19 mouse cellular contexts compared by ENCODE assay signal in the genomic region with DNA sequence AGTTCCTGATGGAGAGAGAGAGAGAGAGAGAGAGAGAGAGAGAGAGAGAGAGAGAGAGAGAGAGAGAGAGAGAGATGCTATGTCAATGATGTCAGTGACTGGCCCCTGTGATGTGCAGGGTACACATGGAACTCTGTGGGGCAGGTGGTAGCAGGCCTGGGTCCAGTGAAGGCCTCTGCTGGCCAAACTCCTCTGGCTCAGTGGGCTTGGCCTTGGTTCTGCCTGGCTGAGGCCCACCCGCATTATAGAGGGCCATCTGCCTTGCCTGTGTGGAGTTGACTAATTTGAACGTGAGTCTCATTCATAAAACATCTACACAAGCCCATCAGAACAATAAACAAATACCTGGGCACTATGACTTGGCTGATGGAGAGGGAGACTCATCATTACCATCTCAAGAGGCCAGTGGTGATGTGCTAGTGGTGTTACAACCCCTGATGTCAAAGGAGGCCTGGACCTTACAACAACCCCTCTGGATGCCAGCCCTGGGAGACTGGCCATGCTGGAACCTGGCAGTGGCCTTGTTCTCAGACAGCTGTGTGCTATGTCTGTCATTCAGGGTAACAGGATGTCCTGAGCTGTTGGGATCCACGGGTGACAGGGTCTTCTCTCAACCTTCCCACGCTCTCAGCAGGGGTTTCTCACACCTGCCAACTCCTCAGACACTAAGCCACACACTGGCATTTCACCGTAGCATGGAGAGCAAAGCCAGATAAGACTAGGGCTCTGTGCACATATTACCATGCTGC.
DNase-seq lines count a peak whose midpoint lies in the region; ATAC-seq and TF ChIP-seq lines count a peak whose summit lies in the region.
"Had no signal": no experiment of that assay in that cellular context is flagged by ENCODE, and none has a peak within 500 bp of the region (broad histone marks: within the 10 kb centered on the region; RNA-seq: fewer than 3 reads in every experiment).

No protein-coding gene starts in this region.

- H3K4me2 ChIP-seq in hindbrain, postnatal 0 days (ENCODE audit: low read depth, low read length): no peak overlapping the region
- H3K4me2 ChIP-seq in hindbrain, embryonic 14.5 days (replicated peaks): no peak overlapping the region
- no peak overlapping the region for H3K4me2 ChIP-seq in midbrain, postnatal 0 days (ENCODE audit: low read depth, low read length, poor library complexity, severe bottlenecking)
- no peak overlapping the region for H3K4me2 ChIP-seq in midbrain, embryonic 13.5 days (replicated peaks)
- H3K4me2 ChIP-seq: forebrain, embryonic 13.5 days; heart, embryonic 11.5 days; heart, embryonic 15.5 days had no signal

- no peak overlapping the region for H3K4me3 ChIP-seq in hindbrain, postnatal 0 days (ENCODE audit: low read length)
- no peak overlapping the region for H3K4me3 ChIP-seq in hindbrain, embryonic 14.5 days (replicated peaks; ENCODE audit: low read length)
- no peak overlapping the region for H3K4me3 ChIP-seq in midbrain, postnatal 0 days (ENCODE audit: low read depth, low read length)
- no peak overlapping the region for H3K4me3 ChIP-seq in midbrain, embryonic 13.5 days (replicated peaks)
- H3K4me3 ChIP-seq: forebrain, embryonic 13.5 days; heart, adult 2 months; heart, embryonic 15.5 days had no signal

- no peak overlapping the region for H3K27ac ChIP-seq in hindbrain, postnatal 0 days
- H3K27ac ChIP-seq in hindbrain, embryonic 14.5 days: no peak overlapping the region
- H3K27ac ChIP-seq in midbrain, postnatal 0 days (ENCODE audit: low read depth, low read length): no peak overlapping the region
- H3K27ac ChIP-seq in midbrain, embryonic 13.5 days: no peak overlapping the region
- H3K27ac ChIP-seq: forebrain, embryonic 13.5 days; heart, adult 2 months; heart, embryonic 15.5 days had no signal

- TF ChIP-seq CTCF in hindbrain, postnatal 0 days (IDR thresholded peaks at IDR 0.05; ENCODE audit: low read depth): no peak
- TF ChIP-seq CTCF in midbrain, postnatal 0 days (IDR thresholded peaks at IDR 0.05): no peak

- ATAC-seq in hindbrain, postnatal 0 days: peak; percentile 68
- no peak for ATAC-seq in hindbrain, embryonic 14.5 days (ENCODE audit: low FRiP score)
- no peak for ATAC-seq in midbrain, postnatal 0 days (ENCODE audit: low FRiP score)
- no peak for ATAC-seq in midbrain, embryonic 13.5 days
- ATAC-seq: activated CD4-positive, CD25-positive, alpha-beta regulatory T cell, adult 4 months; forebrain, embryonic 13.5 days; forebrain, postnatal 0 days; intestine, embryonic 16.5 days; Patski had no signal

- no peaks in the 10 kb centered on the region for H3K36me3 ChIP-seq in hindbrain, postnatal 0 days (ENCODE audit: insufficient read depth, low read length)
- H3K36me3 ChIP-seq in hindbrain, embryonic 14.5 days (replicated peaks; ENCODE audit: control insufficient read depth, insufficient read depth): no peaks in the 10 kb centered on the region
- H3K36me3 ChIP-seq in midbrain, postnatal 0 days (ENCODE audit: insufficient read depth, low read length): no peaks in the 10 kb centered on the region
- H3K36me3 ChIP-seq in midbrain, embryonic 13.5 days: no peaks in the 10 kb centered on the region
- H3K36me3 ChIP-seq: heart, embryonic 15.5 days had no signal

- WGBS in hindbrain, postnatal 0 days: 55% methylated on average over 5 of the region's 5 CpGs
- 67% methylated on average over 5 of the region's 5 CpGs for WGBS in hindbrain, embryonic 14.5 days
- 67% methylated on average over 5 of the region's 5 CpGs for WGBS in midbrain, postnatal 0 days
- 73% methylated on average over 5 of the region's 5 CpGs for WGBS in midbrain, embryonic 13.5 days

- H3K4me1 ChIP-seq in hindbrain, postnatal 0 days (ENCODE audit: insufficient read depth, low read length): 0 out of 2 replicates have a peak, but pooled peaks cover 10% of the 10 kb centered on the region
- H3K4me1 ChIP-seq in hindbrain, embryonic 14.5 days (replicated peaks; ENCODE audit: control insufficient read depth, insufficient read depth, low read length): peaks cover 16% of the 10 kb centered on the region; the same call in 1 of the 2 replicates
- H3K4me1 ChIP-seq in midbrain, postnatal 0 days (ENCODE audit: insufficient read depth, low read length): no peaks in the 10 kb centered on the region
- peaks cover 35% of the 10 kb centered on the region for H3K4me1 ChIP-seq in midbrain, embryonic 13.5 days (replicated peaks)

- DNase-seq in cerebellum, postnatal 14 days: peak; percentile 78 to 83
- DNase-seq in cerebellum, adult 9-11 months: no peak
- peak; percentile 40 for DNase-seq in hindbrain, postnatal 0 days (ENCODE audit: low spot score)
- no peak for DNase-seq in hindbrain, embryonic 14.5 days (ENCODE audit: low spot score)
- peak; percentile 51 for DNase-seq in midbrain, postnatal 0 days (ENCODE audit: low spot score)
- DNase-seq: adrenal gland, postnatal 14 days; cerebellum, postnatal 36 days; forebrain, postnatal 0 days; gastrocnemius, postnatal 14 days; heart, adult 2 months; heart, postnatal 14 days had no signal

- no peaks in the 10 kb centered on the region for H3K9me3 ChIP-seq in hindbrain, postnatal 0 days (ENCODE audit: low read length)
- no peaks in the 10 kb centered on the region for H3K9me3 ChIP-seq in hindbrain, embryonic 14.5 days (ENCODE audit: control insufficient read depth, low read length)
- no peaks in the 10 kb centered on the region for H3K9me3 ChIP-seq in midbrain, postnatal 0 days (ENCODE audit: low read length)
- no peaks in the 10 kb centered on the region for H3K9me3 ChIP-seq in midbrain, embryonic 13.5 days
- H3K9me3 ChIP-seq: forebrain, embryonic 13.5 days; heart, embryonic 15.5 days had no signal

- no peaks in the 10 kb centered on the region for H3K27me3 ChIP-seq in hindbrain, postnatal 0 days (ENCODE audit: insufficient read depth, low read length)
- H3K27me3 ChIP-seq in hindbrain, embryonic 14.5 days (ENCODE audit: control insufficient read depth, insufficient read depth, low read length): no peaks in the 10 kb centered on the region
- no peaks in the 10 kb centered on the region for H3K27me3 ChIP-seq in midbrain, postnatal 0 days (ENCODE audit: insufficient read depth, low read length)
- H3K27me3 ChIP-seq in midbrain, embryonic 13.5 days: no peaks in the 10 kb centered on the region
- H3K27me3 ChIP-seq: CH12.LX; forebrain, embryonic 13.5 days; heart, embryonic 15.5 days; Patski had no signal

- no peak overlapping the region for H3K9ac ChIP-seq in hindbrain, postnatal 0 days (replicated peaks; ENCODE audit: low read length)
- no peak overlapping the region for H3K9ac ChIP-seq in hindbrain, embryonic 14.5 days
- no peak overlapping the region for H3K9ac ChIP-seq in midbrain, postnatal 0 days (replicated peaks; ENCODE audit: low read length, poor library complexity, severe bottlenecking)
- no peak overlapping the region for H3K9ac ChIP-seq in midbrain, embryonic 13.5 days (replicated peaks)
- H3K9ac ChIP-seq: forebrain, embryonic 13.5 days; forebrain, postnatal 0 days; heart, embryonic 15.5 days had no signal

Comparison
In these comparisons a context has a peak if more than half of its experiments do, and no peak if none do; other contexts are left out.
1. DNase-seq: peak in cerebellum, postnatal 14 days (2 of 2), hindbrain, postnatal 0 days (single experiment) and midbrain, postnatal 0 days (single experiment); none in cerebellum, adult 9-11 months (single experiment) and hindbrain, embryonic 14.5 days (single experiment).